Mouse (Mus musculus) midbrain, embryonic 14.5 days (tissue): ENCODE data around the gene Gm20503. TPM values are rescaled to one million over a fixed set of nuclear protein-coding genes. Genes with fewer than 3 reads are reported as not detected.

Experiments
- ATAC-seq: fragments of 200-750 bp; cut with Nextera tagmentation; 2 replicates; pipeline ENCODE4 v1.8.0; 2017; ENCODE audit warnings: moderate number of reproducible peaks, moderate library complexity; ENCODE audit not compliant: low FRiP score, low TSS enrichment
- DNase-seq: peaks from one replicate; pipeline ENCODE4 v3.0.0-alpha.2; 2015
- H3K27ac ChIP-seq: fragments of 300-500 bp; sonication (generic); replicated peaks from 2 replicates; pipeline ENCODE4 v1.5.1; 2014; ENCODE audit warnings: mild to moderate bottlenecking, low read depth, low read length, moderate library complexity
- H3K27me3 ChIP-seq: fragments of 300-500 bp; sonication (generic); 2 replicates; pipeline ENCODE4 v1.6.1; 2014; ENCODE audit warnings: low read length, control low read depth, mixed read lengths; ENCODE audit not compliant: control insufficient read depth, insufficient read depth
- H3K36me3 ChIP-seq: fragments of 300-500 bp; sonication (generic); 2 replicates; pipeline ENCODE4 v1.6.1; 2014; ENCODE audit warnings: low read length, control low read depth; ENCODE audit not compliant: control insufficient read depth, insufficient read depth
- H3K4me1 ChIP-seq: fragments of 300-500 bp; sonication (generic); 2 replicates; pipeline ENCODE4 v1.6.1; 2014; ENCODE audit warnings: mild to moderate bottlenecking, antibody characterized with exemption, low read length, control low read depth; ENCODE audit not compliant: control insufficient read depth, insufficient read depth
- H3K4me2 ChIP-seq: fragments of 300-500 bp; sonication (generic); 2 replicates; pipeline ENCODE4 v1.6.1; 2014; ENCODE audit warnings: mild to moderate bottlenecking, low read length, moderate library complexity
- H3K4me3 ChIP-seq: fragments of 300-500 bp; sonication (generic); replicated peaks from 2 replicates; pipeline ENCODE4 v1.5.1; 2014; ENCODE audit warnings: low read depth, low read length
- H3K9ac ChIP-seq: fragments of 300-500 bp; sonication (generic); replicated peaks from 2 replicates; pipeline ENCODE4 v1.6.1; 2014; ENCODE audit warnings: mild to moderate bottlenecking, low read length, moderate library complexity
- H3K9me3 ChIP-seq: fragments of 300-500 bp; sonication (generic); 2 replicates; pipeline ENCODE4 v1.6.1; 2016; ENCODE audit warnings: low read length, control low read depth, mixed read lengths; ENCODE audit not compliant: control insufficient read depth
- WGBS: fragments of 180-500 bp; shearing (Covaris S2); extraction: QIAGEN DNeasy Blood & Tissue Kit; methylation state at CpG from one replicate; pipeline ENCODE4 v1.1.7; 2014; 5-methylcytosine and 5-hydroxymethylcytosine counted together
- polyA plus RNA-seq: library from polyadenylated mRNA; unstranded; fragments of >200 nt; fragmentation: Nextera tagmentation; extraction: Ambion mirVana; gene quantifications from 2 replicates; pipeline ENCODE4 v1.2.1, GENCODE M21; 2014

The Gm20503 gene
- polyA plus RNA-seq, 1 experiment from 2014 or later = 5.2 TPM

GRCm38 (mm10) chr4:59015181-59015580 is 12.2 kb downstream of the Gm20503 start:
- ATAC-seq (no peak), DNase-seq (no peak)
- Histone ChIP-seq H3K36me3 (peaks cover 11% of the 10 kb centered on the region), H3K27me3 (no peaks in the 10 kb centered on the region), H3K27ac (no peak overlapping the region), H3K9ac (no peak overlapping the region), H3K9me3 (no peaks in the 10 kb centered on the region), H3K4me2 (no peak overlapping the region), H3K4me3 (no peak overlapping the region), H3K4me1 (no peaks in the 10 kb centered on the region)
- WGBS = 91% methylated on average over 3 of the region's 3 CpGs

- Histone ChIP-seq H3K36me3 (peaks cover 25% of the 10 kb centered on the region), H3K4me1 (no peaks in the 10 kb centered on the region), H3K9me3 (no peaks in the 10 kb centered on the region), H3K9ac (no peak overlapping the region), H3K27me3 (no peaks in the 10 kb centered on the region), H3K4me3 (no peak overlapping the region), H3K27ac (no peak overlapping the region), H3K4me2 (no peak overlapping the region)
- DNase-seq (no peak), ATAC-seq (no peak)
- WGBS = 87% methylated on average over 2 of the region's 2 CpGs
These were observed 13.9 kb downstream of the Gm20503 start for GRCm38 (mm10) chr4:59016922-59017321.

- ATAC-seq = peak; percentile 28; the same call in 1 of the 2 replicates
These were observed 31.4 kb downstream of the Gm20503 start for GRCm38 (mm10) chr4:59034325-59034917.

GRCm38 (mm10) chr4:59034918-59035785 is 32.1 kb downstream of the Gm20503 start, which contains the start of gene Gng10:
TSS of gene Gng10 (plus strand) at chr4:59035088.
- peak; percentile 87 for ATAC-seq
- H3K4me2 ChIP-seq = peak within 1 kb of the TSS; percentile 60
- H3K4me1 ChIP-seq = 0 out of 2 replicates have a peak, but pooled peaks cover 3% of the 10 kb centered on the region
- no peaks in the 10 kb centered on the region for H3K27me3 ChIP-seq
- peak; percentile 79 for DNase-seq
- peak within 1 kb of the TSS; percentile 96 for H3K9ac ChIP-seq
- no peaks in the 10 kb centered on the region for H3K9me3 ChIP-seq
- 7% methylated on average over 76 of the region's 76 CpGs for WGBS
- H3K4me3 ChIP-seq = peak within 1 kb of the TSS; percentile 80
- H3K36me3 ChIP-seq = peaks cover 8% of the 10 kb centered on the region
- peak within 1 kb of the TSS; percentile 96 for H3K27ac ChIP-seq

More at GRCm38 (mm10) chr4:59034325-59034917, 31.4 kb downstream of the Gm20503 start:
- Histone ChIP-seq H3K27ac (peak overlapping the region; percentile 96; the same call in 1 of the 2 replicates), H3K9ac (peak overlapping the region; percentile 96), H3K4me3 (peak overlapping the region; percentile 80), H3K4me1 (0 out of 2 replicates have a peak, but pooled peaks cover 3% of the 10 kb centered on the region), H3K4me2 (peak overlapping the region; percentile 60), H3K36me3 (0 out of 2 replicates have a peak, but pooled peaks cover 1% of the 10 kb centered on the region), H3K27me3 (no peaks in the 10 kb centered on the region), H3K9me3 (no peaks in the 10 kb centered on the region)
- DNase-seq = no peak
- WGBS = 79% methylated on average over 10 of the region's 10 CpGs

GRCm38 (mm10) chr4:59035786-59036350 is 32.9 kb downstream of the Gm20503 start:
- H3K4me2 ChIP-seq = peak overlapping the region; percentile 60
- ATAC-seq = peak; percentile 41
- no peak for DNase-seq
- WGBS = 55% methylated on average over 18 of the region's 18 CpGs
- H3K9me3 ChIP-seq = no peaks in the 10 kb centered on the region
- peaks cover 11% of the 10 kb centered on the region for H3K36me3 ChIP-seq
- H3K9ac ChIP-seq = peak overlapping the region; percentile 96
- H3K4me3 ChIP-seq = peak overlapping the region; percentile 80
- peak overlapping the region; percentile 96 for H3K27ac ChIP-seq
- 0 out of 2 replicates have a peak, but pooled peaks cover 3% of the 10 kb centered on the region for H3K4me1 ChIP-seq
- H3K27me3 ChIP-seq = no peaks in the 10 kb centered on the region

GRCm38 (mm10) chr4:59036490-59037127 is 33.6 kb downstream of the Gm20503 start:
- Histone ChIP-seq H3K9ac (no peak overlapping the region), H3K4me3 (0 out of 2 replicates have a peak overlapping the region, but pooled peaks have one; percentile 5), H3K4me2 (peak overlapping the region; percentile 60), H3K36me3 (peaks cover 11% of the 10 kb centered on the region), H3K4me1 (0 out of 2 replicates have a peak, but pooled peaks cover 3% of the 10 kb centered on the region), H3K27ac (no peak overlapping the region), H3K27me3 (no peaks in the 10 kb centered on the region), H3K9me3 (no peaks in the 10 kb centered on the region)
- 53% methylated on average over 13 of the region's 13 CpGs for WGBS
- ATAC-seq (no peak), DNase-seq (peak; percentile 84)

GRCm38 (mm10) chr4:59037525-59037924 is 34.5 kb downstream of the Gm20503 start:
- Histone ChIP-seq H3K9ac (no peak overlapping the region), H3K4me2 (no peak overlapping the region), H3K4me1 (0 out of 2 replicates have a peak, but pooled peaks cover 3% of the 10 kb centered on the region), H3K36me3 (peaks cover 17% of the 10 kb centered on the region), H3K27me3 (no peaks in the 10 kb centered on the region), H3K9me3 (no peaks in the 10 kb centered on the region), H3K27ac (no peak overlapping the region), H3K4me3 (no peak overlapping the region)
- no peak for ATAC-seq
- DNase-seq = no peak
- WGBS = 70% methylated on average over 3 of the region's 3 CpGs
